Mouse (Mus musculus): ENCODE measurements around the gene Zcchc7. TPM values are rescaled to one million over a fixed set of nuclear protein-coding genes. Genes with fewer than 3 reads are reported as not detected.

Zcchc7 gene
- polyA plus RNA-seq, 1 experiment from 2014 or later, result 24.7 TPM

GRCm38 (mm10) chr4:44778316-44778715 lies 22.6 kb downstream of the Zcchc7 start:
- no peak overlapping the region for H3K4me3 ChIP-seq
- no peak for DNase-seq (ENCODE audit: extremely low spot score, low spot score)
- peaks cover 47% of the 10 kb centered on the region for H3K4me1 ChIP-seq
- peaks cover 20% of the 10 kb centered on the region for H3K27me3 ChIP-seq (ENCODE audit: poor library complexity, severe bottlenecking)
- no peak overlapping the region for H3K27ac ChIP-seq
- WGBS, result 43% methylated on average over 3 of the region's 3 CpGs
- H3K9me3 ChIP-seq, result no peaks in the 10 kb centered on the region
- no peaks in the 10 kb centered on the region for H3K36me3 ChIP-seq (replicated peaks)

DNA sequence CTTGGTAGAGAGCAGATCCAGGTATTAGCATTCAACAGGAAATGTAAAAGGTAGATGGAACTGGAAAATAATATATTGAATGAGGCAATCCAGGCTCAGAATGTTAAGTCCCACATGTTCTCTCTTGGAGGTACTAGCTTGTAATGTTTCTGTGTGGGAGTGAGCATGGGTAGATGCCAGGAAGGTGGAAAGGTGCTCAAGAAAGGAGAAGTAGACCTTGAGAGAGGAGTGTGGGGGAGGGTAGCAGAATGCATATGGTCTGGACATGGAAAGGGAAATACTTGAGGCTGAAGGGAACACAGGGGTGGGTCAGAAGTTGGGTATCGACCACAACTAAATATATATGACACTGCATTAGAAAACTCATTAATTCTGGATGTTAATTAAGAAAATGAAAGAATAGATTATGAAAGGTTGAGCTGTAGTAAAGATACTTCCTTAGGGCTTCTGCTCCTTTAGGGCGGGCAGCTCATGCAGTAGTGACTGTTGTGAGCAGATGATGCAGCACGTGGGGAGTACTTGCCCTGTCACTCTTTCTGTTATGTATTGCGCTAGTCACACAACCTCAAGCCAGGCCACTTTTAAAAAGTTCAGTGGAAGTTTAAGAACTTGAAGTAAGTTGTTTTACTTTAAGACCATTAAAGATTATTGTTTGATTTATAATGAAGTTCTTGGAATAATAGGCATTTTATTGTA lies 24.9 kb downstream of the Zcchc7 start:
- Histone ChIP-seq H3K4me3 (no peak overlapping the region), H3K4me1 (peaks cover 39% of the 10 kb centered on the region), H3K9me3 (no peaks in the 10 kb centered on the region), H3K27me3 (ENCODE audit: poor library complexity, severe bottlenecking) (peaks cover 20% of the 10 kb centered on the region), H3K27ac (no peak overlapping the region), H3K36me3 (replicated peaks) (no peaks in the 10 kb centered on the region)
- DNase-seq (ENCODE audit: extremely low spot score, low spot score), result no peak
- 55% methylated on average over 4 of the region's 4 CpGs for WGBS

DNA sequence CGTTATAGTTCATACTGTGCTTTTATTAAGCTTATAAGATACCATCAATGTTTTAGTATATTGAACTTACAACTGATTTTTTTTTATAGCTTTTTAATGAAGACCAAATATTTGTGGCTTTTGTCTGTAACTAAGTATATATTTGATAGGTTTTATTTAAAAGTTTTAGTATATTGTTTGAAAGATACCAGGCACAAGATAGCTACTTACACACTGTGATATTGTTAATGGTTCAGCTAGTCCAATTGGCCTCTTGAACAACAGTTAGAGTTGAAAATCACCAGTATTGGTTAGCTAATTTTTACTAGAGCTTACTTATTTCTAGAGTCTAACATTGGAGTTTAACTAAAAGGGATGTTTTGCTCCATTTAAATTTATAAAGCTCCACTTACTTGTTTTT lies 25.8 kb downstream of the Zcchc7 start:
- H3K4me3 ChIP-seq, result no peak overlapping the region
- no peak for DNase-seq (ENCODE audit: extremely low spot score, low spot score)
- no peak overlapping the region for H3K27ac ChIP-seq
- H3K9me3 ChIP-seq, result no peaks in the 10 kb centered on the region
- H3K27me3 ChIP-seq (ENCODE audit: poor library complexity, severe bottlenecking), result peaks cover 20% of the 10 kb centered on the region
- H3K4me1 ChIP-seq, result peaks cover 38% of the 10 kb centered on the region
- WGBS, result 71% methylated on average over 1 of the region's 1 CpGs
- H3K36me3 ChIP-seq (replicated peaks), result no peaks in the 10 kb centered on the region

GRCm38 (mm10) chr4:44783566-44784292 lies 28.1 kb downstream of the Zcchc7 start:
- no peak overlapping the region for H3K27ac ChIP-seq
- no peak overlapping the region for H3K4me3 ChIP-seq
- 9% methylated on average over 6 of the region's 6 CpGs for WGBS
- no peak for DNase-seq (ENCODE audit: extremely low spot score, low spot score)
- peaks cover 16% of the 10 kb centered on the region for H3K4me1 ChIP-seq
- peaks cover 20% of the 10 kb centered on the region for H3K27me3 ChIP-seq (ENCODE audit: poor library complexity, severe bottlenecking)
- no peaks in the 10 kb centered on the region for H3K36me3 ChIP-seq (replicated peaks)
- H3K9me3 ChIP-seq, result no peaks in the 10 kb centered on the region

GRCm38 (mm10) chr4:44812855-44813254 lies 57.2 kb downstream of the Zcchc7 start:
- no peak overlapping the region for H3K27ac ChIP-seq
- DNase-seq (ENCODE audit: extremely low spot score, low spot score), result no peak
- no peaks in the 10 kb centered on the region for H3K9me3 ChIP-seq
- no peak overlapping the region for H3K4me3 ChIP-seq
- H3K4me1 ChIP-seq, result peaks cover 6% of the 10 kb centered on the region
- WGBS, result 97% methylated on average over 1 of the region's 1 CpGs
- H3K27me3 ChIP-seq (ENCODE audit: poor library complexity, severe bottlenecking), result no peaks in the 10 kb centered on the region
- H3K36me3 ChIP-seq (replicated peaks), result no peaks in the 10 kb centered on the region

GRCm38 (mm10) chr4:44813770-44814169 lies 58.1 kb downstream of the Zcchc7 start:
- Histone ChIP-seq H3K9me3 (no peaks in the 10 kb centered on the region), H3K36me3 (replicated peaks) (no peaks in the 10 kb centered on the region), H3K4me1 (peaks cover 3% of the 10 kb centered on the region; the same call in 1 of the 2 replicates), H3K27ac (no peak overlapping the region), H3K27me3 (ENCODE audit: poor library complexity, severe bottlenecking) (no peaks in the 10 kb centered on the region), H3K4me3 (no peak overlapping the region)
- no peak for DNase-seq (ENCODE audit: extremely low spot score, low spot score)
- 77% methylated on average over 4 of the region's 4 CpGs for WGBS

- no peak overlapping the region for H3K4me3 ChIP-seq
- WGBS, result 89% methylated on average over 7 of the region's 7 CpGs
- peaks cover 3% of the 10 kb centered on the region; the same call in 1 of the 2 replicates for H3K4me1 ChIP-seq
- no peaks in the 10 kb centered on the region for H3K36me3 ChIP-seq (replicated peaks)
- no peak overlapping the region for H3K27ac ChIP-seq
- DNase-seq (ENCODE audit: extremely low spot score, low spot score), result no peak
- no peaks in the 10 kb centered on the region for H3K27me3 ChIP-seq (ENCODE audit: poor library complexity, severe bottlenecking)
- no peaks in the 10 kb centered on the region for H3K9me3 ChIP-seq
These were observed 60.9 kb downstream of the Zcchc7 start for GRCm38 (mm10) chr4:44816584-44816983.

DNA sequence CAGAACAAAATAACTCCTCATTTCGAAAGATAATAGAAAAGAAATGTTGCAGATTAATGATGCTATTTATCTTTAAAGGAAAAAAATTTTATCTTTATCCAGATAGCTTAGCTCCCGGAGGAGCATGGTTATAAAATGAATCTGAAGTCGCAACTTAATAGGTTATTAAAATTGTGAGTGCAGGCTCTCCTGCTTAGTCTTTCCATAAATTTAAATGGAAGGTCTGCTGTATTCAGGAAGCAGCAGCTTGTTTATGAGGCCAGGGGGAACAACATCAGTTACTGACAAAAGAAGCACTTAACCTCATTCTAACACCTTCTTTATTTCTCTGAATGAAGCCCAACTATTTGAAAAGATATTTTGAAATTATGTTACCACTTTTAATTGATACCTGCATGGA lies 74.9 kb downstream of the Zcchc7 start:
- DNase-seq (ENCODE audit: extremely low spot score, low spot score), result no peak
- Histone ChIP-seq H3K36me3 (replicated peaks) (no peaks in the 10 kb centered on the region), H3K9me3 (no peaks in the 10 kb centered on the region), H3K4me3 (no peak overlapping the region), H3K4me1 (no peaks in the 10 kb centered on the region), H3K27ac (no peak overlapping the region), H3K27me3 (ENCODE audit: poor library complexity, severe bottlenecking) (no peaks in the 10 kb centered on the region)
- WGBS, result 85% methylated on average over 3 of the region's 3 CpGs

GRCm38 (mm10) chr4:44851835-44852251 lies 96.2 kb downstream of the Zcchc7 start:
- no peak overlapping the region for H3K27ac ChIP-seq
- DNase-seq (ENCODE audit: extremely low spot score, low spot score), result peak; percentile 80
- 9% methylated on average over 6 of the region's 6 CpGs for WGBS
- H3K4me1 ChIP-seq, result peaks cover 16% of the 10 kb centered on the region
- H3K4me3 ChIP-seq, result no peak overlapping the region
- no peaks in the 10 kb centered on the region for H3K36me3 ChIP-seq (replicated peaks)
- peaks cover 68% of the 10 kb centered on the region for H3K27me3 ChIP-seq (ENCODE audit: poor library complexity, severe bottlenecking)
- no peaks in the 10 kb centered on the region for H3K9me3 ChIP-seq

GRCm38 (mm10) chr4:44871591-44871990 lies 115.9 kb downstream of the Zcchc7 start:
- Histone ChIP-seq H3K9me3 (no peaks in the 10 kb centered on the region), H3K4me3 (no peak overlapping the region), H3K27me3 (ENCODE audit: poor library complexity, severe bottlenecking) (no peaks in the 10 kb centered on the region), H3K27ac (no peak overlapping the region), H3K36me3 (replicated peaks) (no peaks in the 10 kb centered on the region), H3K4me1 (no peaks in the 10 kb centered on the region)
- DNase-seq (ENCODE audit: extremely low spot score, low spot score), result no peak

GRCm38 (mm10) chr4:44872048-44872447 lies 116.4 kb downstream of the Zcchc7 start:
- Histone ChIP-seq H3K4me3 (no peak overlapping the region), H3K36me3 (replicated peaks) (no peaks in the 10 kb centered on the region), H3K9me3 (no peaks in the 10 kb centered on the region), H3K4me1 (no peaks in the 10 kb centered on the region), H3K27me3 (ENCODE audit: poor library complexity, severe bottlenecking) (no peaks in the 10 kb centered on the region), H3K27ac (no peak overlapping the region)
- WGBS, result 90% methylated on average over 1 of the region's 1 CpGs
- no peak for DNase-seq (ENCODE audit: extremely low spot score, low spot score)

- 16% methylated on average over 7 of the region's 7 CpGs for WGBS
- H3K4me1 ChIP-seq, result peaks cover 17% of the 10 kb centered on the region
- DNase-seq (ENCODE audit: extremely low spot score, low spot score), result peak; percentile 18
- H3K9me3 ChIP-seq, result no peaks in the 10 kb centered on the region
- H3K36me3 ChIP-seq (replicated peaks), result no peaks in the 10 kb centered on the region
- H3K27me3 ChIP-seq (ENCODE audit: poor library complexity, severe bottlenecking), result no peaks in the 10 kb centered on the region
- H3K27ac ChIP-seq, result no peak overlapping the region
- H3K4me3 ChIP-seq, result no peak overlapping the region
These were observed 124.5 kb downstream of the Zcchc7 start for GRCm38 (mm10) chr4:44880065-44880623.

GRCm38 (mm10) chr4:44886143-44886542 lies 130.5 kb downstream of the Zcchc7 start:
- H3K9me3 ChIP-seq, result no peaks in the 10 kb centered on the region
- H3K36me3 ChIP-seq (replicated peaks), result no peaks in the 10 kb centered on the region
- no peak for DNase-seq (ENCODE audit: extremely low spot score, low spot score)
- H3K4me1 ChIP-seq, result no peaks in the 10 kb centered on the region
- H3K27ac ChIP-seq, result no peak overlapping the region
- 85% methylated on average over 6 of the region's 6 CpGs for WGBS
- H3K27me3 ChIP-seq (ENCODE audit: poor library complexity, severe bottlenecking), result no peaks in the 10 kb centered on the region
- H3K4me3 ChIP-seq, result no peak overlapping the region
